Mouse (Mus musculus): Measurements from ENCODE around the gene Il21r. TPM values are rescaled to one million over a fixed set of nuclear protein-coding genes. Genes with fewer than 3 reads are reported as not detected.

Gene Il21r
- polyA plus RNA-seq, 1 experiment = 0.39 TPM

- Histone ChIP-seq H3K27me3 (ENCODE audit: control insufficient read depth, insufficient read depth, low read length) (no peaks in the 10 kb centered on the region), H3K4me3 (replicated peaks; ENCODE audit: insufficient read depth, low read depth, low read length) (no peak overlapping the region), H3K4me1 (ENCODE audit: control insufficient read depth, insufficient read depth, low read length) (no peaks in the 10 kb centered on the region), H3K27ac (ENCODE audit: insufficient read depth, low read length) (no peak overlapping the region)
- TF ChIP-seq CTCF (IDR thresholded peaks at IDR 0.05; ENCODE audit: borderline replicate concordance, insufficient read depth, low read depth, low read length) (no peak), POLR2A (IDR thresholded peaks at IDR 0.05; ENCODE audit: borderline replicate concordance, insufficient read depth, low read length) (no peak)
- WGBS = 76% methylated on average over 7 of the region's 7 CpGs
- DNase-seq = no peak
Observed at GRCm38 (mm10) chr7:125618016-125618415, 14.8 kb downstream of the Il21r start.

- TF ChIP-seq POLR2A (IDR thresholded peaks at IDR 0.05; ENCODE audit: borderline replicate concordance, insufficient read depth, low read length) = no peak
- Histone ChIP-seq H3K27me3 (ENCODE audit: control insufficient read depth, insufficient read depth, low read length) (no peaks in the 10 kb centered on the region), H3K4me3 (replicated peaks; ENCODE audit: insufficient read depth, low read depth, low read length) (no peak overlapping the region), H3K27ac (ENCODE audit: insufficient read depth, low read length) (no peak overlapping the region), H3K4me1 (ENCODE audit: control insufficient read depth, insufficient read depth, low read length) (no peaks in the 10 kb centered on the region)
- no peak for DNase-seq
- 79% methylated on average over 4 of the region's 4 CpGs for WGBS
Observed at GRCm38 (mm10) chr7:125620077-125620476, 16.8 kb downstream of the Il21r start.

DNA sequence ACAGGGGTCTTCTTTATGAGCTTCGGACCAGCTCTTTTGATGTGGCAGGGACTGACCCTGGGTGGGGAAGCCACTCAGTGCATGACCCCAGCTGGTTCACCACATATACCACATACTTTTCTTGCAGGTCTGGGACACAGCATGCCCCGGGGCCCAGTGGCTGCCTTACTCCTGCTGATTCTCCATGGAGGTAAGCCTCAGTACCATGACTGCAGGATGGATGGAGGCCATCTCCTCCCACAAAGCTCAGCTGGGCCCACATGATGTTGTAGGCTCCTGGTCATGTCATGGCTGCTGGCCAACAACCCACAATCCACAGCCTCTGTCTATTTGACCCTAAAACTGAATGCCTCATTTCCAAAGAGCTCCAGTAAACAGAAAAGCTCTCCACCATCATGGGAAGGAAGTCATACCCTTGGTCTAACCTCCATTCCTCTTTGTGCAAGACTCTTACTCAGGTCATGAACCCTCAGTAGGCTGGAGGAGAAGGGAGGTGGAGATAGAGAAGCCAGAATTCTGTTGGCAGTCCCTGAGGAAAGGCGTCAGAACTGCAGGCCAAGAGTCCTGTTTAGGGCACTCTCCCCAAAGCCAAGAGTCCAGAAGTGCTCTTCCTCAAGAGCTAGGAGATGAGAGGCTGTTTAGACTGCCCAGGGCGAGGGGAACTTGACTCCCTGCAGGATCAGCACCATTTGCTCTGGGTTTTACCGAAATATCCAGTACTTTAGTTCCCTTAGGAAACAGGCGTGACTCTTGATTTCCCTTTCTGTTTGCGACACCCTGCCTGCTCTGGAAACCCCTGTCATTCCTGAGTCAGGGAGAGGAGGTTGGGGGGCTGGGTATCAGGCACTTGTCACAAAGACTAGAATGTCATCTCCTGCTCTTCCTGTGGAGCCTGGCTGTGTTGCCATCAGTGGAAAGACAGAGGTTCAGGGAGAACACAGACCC is 19.8 kb downstream of the Il21r start:
- no peaks in the 10 kb centered on the region for H3K27me3 ChIP-seq (ENCODE audit: control insufficient read depth, insufficient read depth, low read length)
- H3K27ac ChIP-seq (ENCODE audit: insufficient read depth, low read length) = no peak overlapping the region
- H3K4me1 ChIP-seq (ENCODE audit: control insufficient read depth, insufficient read depth, low read length) = no peaks in the 10 kb centered on the region
- no peak for TF ChIP-seq POLR2A (IDR thresholded peaks at IDR 0.05; ENCODE audit: borderline replicate concordance, insufficient read depth, low read length)
- TF ChIP-seq CTCF (IDR thresholded peaks at IDR 0.05; ENCODE audit: borderline replicate concordance, insufficient read depth, low read depth, low read length) = no peak
- 72% methylated on average over 7 of the region's 7 CpGs for WGBS
- no peak overlapping the region for H3K4me3 ChIP-seq (replicated peaks; ENCODE audit: insufficient read depth, low read depth, low read length)
- no peak for DNase-seq

GRCm38 (mm10) chr7:125625219-125625618 is 22.0 kb downstream of the Il21r start:
- DNase-seq = no peak
- H3K27me3 ChIP-seq (ENCODE audit: control insufficient read depth, insufficient read depth, low read length) = peaks cover 1% of the 10 kb centered on the region; the same call in 1 of the 2 replicates
- H3K4me3 ChIP-seq (replicated peaks; ENCODE audit: insufficient read depth, low read depth, low read length) = no peak overlapping the region
- H3K27ac ChIP-seq (ENCODE audit: insufficient read depth, low read length) = no peak overlapping the region
- H3K4me1 ChIP-seq (ENCODE audit: control insufficient read depth, insufficient read depth, low read length) = no peaks in the 10 kb centered on the region
- TF ChIP-seq CTCF (IDR thresholded peaks at IDR 0.05; ENCODE audit: borderline replicate concordance, insufficient read depth, low read depth, low read length) (no peak), POLR2A (IDR thresholded peaks at IDR 0.05; ENCODE audit: borderline replicate concordance, insufficient read depth, low read length) (no peak)
- WGBS = 70% methylated on average over 4 of the region's 4 CpGs

DNA sequence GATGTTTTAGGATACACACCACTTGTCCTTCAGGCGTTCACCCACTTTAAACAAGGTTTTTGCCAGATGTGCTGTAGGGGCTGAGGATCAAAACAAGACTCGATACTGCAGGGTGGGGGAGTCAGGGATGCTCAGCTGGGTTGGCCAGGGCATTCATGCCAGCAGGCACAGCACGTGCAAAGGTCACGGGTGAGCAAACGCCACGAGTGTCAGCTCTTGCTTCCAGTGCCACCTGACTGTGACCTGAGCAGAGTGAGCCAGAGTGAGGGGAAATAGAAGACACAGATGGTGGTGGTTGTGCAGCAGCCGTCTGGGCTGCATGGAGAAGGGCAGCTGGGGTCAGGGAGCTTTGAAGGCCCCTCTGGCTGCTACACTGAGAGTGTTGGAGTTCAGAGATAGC is 22.6 kb downstream of the Il21r start:
- H3K4me3 ChIP-seq (replicated peaks; ENCODE audit: insufficient read depth, low read depth, low read length) = no peak overlapping the region
- H3K4me1 ChIP-seq (ENCODE audit: control insufficient read depth, insufficient read depth, low read length) = no peaks in the 10 kb centered on the region
- H3K27me3 ChIP-seq (ENCODE audit: control insufficient read depth, insufficient read depth, low read length) = peaks cover 1% of the 10 kb centered on the region; the same call in 1 of the 2 replicates
- no peak for TF ChIP-seq POLR2A (IDR thresholded peaks at IDR 0.05; ENCODE audit: borderline replicate concordance, insufficient read depth, low read length)
- TF ChIP-seq CTCF (IDR thresholded peaks at IDR 0.05; ENCODE audit: borderline replicate concordance, insufficient read depth, low read depth, low read length) = no peak
- H3K27ac ChIP-seq (ENCODE audit: insufficient read depth, low read length) = no peak overlapping the region
- 52% methylated on average over 7 of the region's 7 CpGs for WGBS
- DNase-seq = no peak

DNA sequence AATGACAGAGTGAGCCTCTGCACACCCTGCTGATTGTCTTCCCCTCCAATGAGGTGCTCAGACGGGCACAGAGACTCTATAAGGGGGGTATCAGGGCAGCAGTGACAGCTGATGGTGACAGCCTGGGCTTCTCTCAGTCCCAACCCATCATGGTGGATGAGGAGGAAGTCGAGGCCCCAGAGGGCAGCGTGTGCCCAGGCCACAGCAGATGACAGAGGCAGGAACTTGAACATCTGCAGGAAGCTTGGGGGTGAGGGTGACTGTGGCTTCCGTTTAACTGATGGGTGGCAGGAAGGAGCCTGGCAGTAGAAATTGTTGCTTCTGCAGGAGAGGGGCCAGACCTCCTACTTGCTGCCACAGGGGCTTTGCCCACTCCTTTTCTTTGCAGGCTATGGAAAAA is 27.1 kb downstream of the Il21r start:
- no peaks in the 10 kb centered on the region; the same call in 1 of the 2 replicates for H3K4me1 ChIP-seq (ENCODE audit: control insufficient read depth, insufficient read depth, low read length)
- peaks cover 1% of the 10 kb centered on the region; the same call in 1 of the 2 replicates for H3K27me3 ChIP-seq (ENCODE audit: control insufficient read depth, insufficient read depth, low read length)
- DNase-seq = no peak
- TF ChIP-seq POLR2A (IDR thresholded peaks at IDR 0.05; ENCODE audit: borderline replicate concordance, insufficient read depth, low read length) = no peak
- TF ChIP-seq CTCF (IDR thresholded peaks at IDR 0.05; ENCODE audit: borderline replicate concordance, insufficient read depth, low read depth, low read length) = no peak
- H3K27ac ChIP-seq (ENCODE audit: insufficient read depth, low read length) = no peak overlapping the region
- no peak overlapping the region for H3K4me3 ChIP-seq (replicated peaks; ENCODE audit: insufficient read depth, low read depth, low read length)
- WGBS = 56% methylated on average over 4 of the region's 4 CpGs

- Histone ChIP-seq H3K27me3 (ENCODE audit: control insufficient read depth, insufficient read depth, low read length) (peaks cover 1% of the 10 kb centered on the region; the same call in 1 of the 2 replicates), H3K4me1 (ENCODE audit: control insufficient read depth, insufficient read depth, low read length) (no peaks in the 10 kb centered on the region; the same call in 1 of the 2 replicates), H3K27ac (ENCODE audit: insufficient read depth, low read length) (no peak overlapping the region), H3K4me3 (replicated peaks; ENCODE audit: insufficient read depth, low read depth, low read length) (no peak overlapping the region)
- no peak for DNase-seq
- no peak for TF ChIP-seq POLR2A (IDR thresholded peaks at IDR 0.05; ENCODE audit: borderline replicate concordance, insufficient read depth, low read length)
- no peak for TF ChIP-seq CTCF (IDR thresholded peaks at IDR 0.05; ENCODE audit: borderline replicate concordance, insufficient read depth, low read depth, low read length)
- 70% methylated on average over 3 of the region's 3 CpGs for WGBS
Observed at GRCm38 (mm10) chr7:125630989-125631388, 27.8 kb downstream of the Il21r start.
